Mouse (Mus musculus) R1 (cell line): Measurements from ENCODE around the gene P4htm.

Experiments used
- DNase-seq: peaks from one replicate; pipeline ENCODE4 v3.0.0-alpha.2; 2018; ENCODE audit warnings: low read depth, low spot score

The P4htm gene

DNA sequence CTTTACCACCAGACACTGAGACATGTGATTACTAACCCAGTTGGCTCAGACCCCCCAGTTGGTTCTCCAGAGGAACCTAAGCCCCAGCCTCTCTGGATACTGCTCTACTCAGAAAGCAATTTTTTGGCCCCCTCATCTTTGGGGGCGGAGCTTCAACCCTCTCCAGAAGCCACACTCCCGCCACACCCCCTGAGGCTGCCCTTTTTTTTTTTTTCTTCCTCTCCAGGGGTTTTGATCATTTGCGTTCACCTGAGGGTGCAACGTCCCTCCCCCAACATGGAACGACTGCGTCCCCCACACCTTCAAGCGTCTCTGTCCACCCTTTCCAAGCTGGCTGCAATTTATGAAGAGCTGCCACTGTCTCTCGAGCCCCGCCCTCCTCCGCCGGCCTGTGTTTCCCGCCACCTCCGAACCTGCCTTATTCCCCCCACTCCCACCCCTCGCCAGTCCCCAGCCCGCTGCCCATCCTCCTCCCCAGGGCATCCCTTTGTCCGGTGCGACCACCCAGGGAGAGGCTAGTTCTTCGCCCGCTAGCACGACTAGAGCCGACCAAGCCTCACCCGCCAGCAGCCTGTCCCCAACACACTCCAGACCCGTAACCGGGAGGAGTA, 19.4 kb downstream of the P4htm start:
- peak; percentile 64 for DNase-seq

DNA sequence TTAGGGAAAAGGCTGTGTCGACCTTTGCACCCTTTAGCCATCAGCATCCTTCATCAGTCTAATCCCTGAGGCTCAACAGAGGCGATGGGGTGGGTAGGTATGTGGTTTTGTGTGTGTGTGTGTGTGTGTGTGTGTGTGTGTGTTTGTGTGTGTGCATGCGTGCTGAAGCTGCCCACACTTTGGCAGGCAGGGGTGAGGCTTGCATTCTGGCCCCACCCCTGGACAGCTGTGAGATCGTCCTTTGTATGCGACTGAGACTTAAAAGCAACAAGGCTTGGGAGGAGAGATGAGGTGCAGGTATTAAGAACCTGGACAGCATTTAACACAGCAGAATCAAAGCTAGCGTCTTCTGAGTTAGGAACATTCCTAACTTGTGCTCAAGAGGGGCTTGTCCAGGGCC, 20.4 kb downstream of the P4htm start:
- no peak for DNase-seq

DNA sequence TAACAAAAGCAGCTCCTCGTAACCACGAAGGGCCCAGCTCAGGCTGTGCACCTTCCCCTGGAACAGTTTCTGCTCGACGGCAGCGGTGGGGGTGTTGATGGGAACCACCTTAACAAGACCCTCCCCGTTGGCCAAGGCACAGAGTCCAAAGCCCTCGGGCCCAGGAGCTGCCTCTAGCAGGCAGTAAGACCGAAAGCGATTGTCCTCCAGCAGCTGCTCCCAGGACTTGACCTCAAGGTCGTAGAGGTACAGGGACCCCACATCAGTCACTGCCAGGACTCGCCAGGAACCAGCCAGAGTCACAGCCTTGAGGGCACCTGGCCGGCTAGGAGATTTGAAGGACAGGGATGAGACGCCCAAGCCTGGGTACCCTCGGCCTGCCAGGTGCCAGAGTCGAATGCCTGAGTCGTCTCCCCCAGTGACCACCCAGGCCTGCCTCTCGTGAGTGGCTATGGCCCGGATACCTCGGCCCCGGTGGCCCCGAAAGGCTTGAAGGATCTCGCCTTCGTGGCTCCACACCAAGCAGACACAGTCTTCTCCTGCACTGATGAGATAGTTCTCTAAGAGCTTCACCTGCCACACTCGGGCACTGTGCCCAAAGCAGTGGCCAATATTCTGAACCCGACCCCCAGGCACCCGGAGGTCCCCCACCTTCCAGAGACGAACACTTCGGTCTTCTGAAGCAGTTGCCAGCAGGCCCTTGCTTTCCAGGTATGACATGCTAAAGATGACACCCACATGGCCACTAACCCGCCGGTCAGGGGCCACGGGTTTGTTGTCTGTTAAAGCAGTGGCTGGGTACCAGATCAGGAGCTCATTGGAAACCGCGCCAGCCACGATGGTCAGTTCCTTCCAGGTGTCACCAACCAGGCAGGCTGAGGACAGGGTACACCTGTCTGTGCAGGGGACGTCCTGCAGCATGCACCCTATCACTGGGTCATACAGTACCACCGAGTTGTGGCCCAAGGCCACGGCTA, 21.9 kb downstream of the P4htm start:
- no peak for DNase-seq

DNA sequence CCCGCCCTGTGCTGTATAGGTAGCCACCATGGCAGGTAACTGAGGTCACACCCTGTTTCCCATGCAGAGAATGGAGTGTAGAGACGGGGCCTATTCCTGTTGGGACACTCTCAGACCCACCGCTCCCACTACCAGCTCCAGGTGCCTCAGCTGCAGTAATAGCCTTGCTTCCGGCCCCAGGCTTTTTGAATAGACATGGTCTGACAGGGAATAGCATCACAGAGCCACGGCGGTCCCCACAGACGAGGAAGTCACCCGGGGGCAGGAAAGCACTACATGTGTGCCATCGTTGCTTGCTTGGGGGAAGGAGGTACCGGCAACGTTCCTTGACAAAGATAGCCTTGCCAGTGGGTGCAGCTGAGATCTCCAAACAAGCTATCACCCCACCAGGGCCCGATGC, 22.5 kb downstream of the P4htm start:
- DNase-seq = no peak

DNA sequence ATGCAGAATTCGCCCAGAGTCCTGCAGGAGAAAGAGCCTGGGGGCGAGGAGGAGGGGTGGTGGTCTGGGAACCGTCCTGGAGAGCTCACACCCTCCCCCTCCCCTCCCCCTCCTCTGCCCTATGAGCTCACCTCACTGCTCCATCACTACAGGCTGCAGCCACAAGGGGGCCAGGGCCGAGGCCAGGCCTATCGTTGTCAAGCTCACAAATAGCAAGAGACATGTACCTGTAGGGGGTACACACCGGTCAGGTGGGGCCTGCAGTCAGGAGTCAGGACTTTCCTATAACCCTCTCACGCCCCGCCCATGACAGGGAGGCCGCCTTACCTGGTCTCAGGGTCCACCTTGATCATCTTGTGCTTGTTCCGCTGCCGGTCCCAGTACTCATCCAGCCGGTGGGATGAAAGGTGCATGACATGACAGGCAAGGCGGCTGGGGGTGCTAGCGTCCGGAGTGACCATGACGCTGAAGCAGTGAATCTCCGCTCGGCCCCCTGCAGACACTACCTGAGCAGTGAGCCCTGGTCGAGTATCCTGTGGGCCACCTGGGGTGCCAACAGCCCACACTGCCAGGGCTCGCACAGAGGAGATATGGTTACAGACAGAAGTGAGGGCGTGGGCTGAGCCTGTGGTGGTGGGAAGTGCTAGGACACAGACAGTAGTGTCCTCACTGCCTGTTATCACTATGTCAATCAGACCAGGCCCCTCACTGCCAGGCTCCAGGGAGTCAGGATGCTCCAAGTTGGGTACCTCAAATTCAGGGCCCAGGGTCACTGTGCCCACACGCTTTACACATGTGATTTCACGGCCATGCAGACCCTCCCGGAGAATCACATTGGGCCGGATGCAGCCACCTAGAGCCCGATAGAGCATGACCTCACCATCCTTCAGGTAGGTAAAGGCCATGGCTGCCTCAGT, 23.4 kb downstream of the P4htm start:
- peak; percentile 90 for DNase-seq

DNA sequence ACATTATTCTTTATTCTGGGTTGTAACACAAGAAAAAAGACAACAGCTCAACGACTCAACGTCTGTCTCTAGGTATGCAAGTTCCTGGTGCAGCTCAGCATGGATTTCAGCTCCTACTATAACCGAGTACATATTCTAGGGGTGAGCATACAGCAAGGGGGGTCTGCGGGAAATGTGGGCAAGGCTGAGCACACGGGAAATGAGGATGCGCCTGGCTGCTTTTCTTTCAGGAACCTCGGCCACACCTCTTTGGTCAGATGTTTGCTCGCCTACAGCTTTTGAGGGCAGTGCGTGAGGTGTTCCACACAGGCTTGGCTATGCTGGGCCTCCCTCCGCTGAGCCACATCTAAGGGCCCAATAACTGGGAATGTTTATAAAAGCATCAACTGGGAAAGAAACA, 25.1 kb downstream of the P4htm start:
- DNase-seq = no peak

DNA sequence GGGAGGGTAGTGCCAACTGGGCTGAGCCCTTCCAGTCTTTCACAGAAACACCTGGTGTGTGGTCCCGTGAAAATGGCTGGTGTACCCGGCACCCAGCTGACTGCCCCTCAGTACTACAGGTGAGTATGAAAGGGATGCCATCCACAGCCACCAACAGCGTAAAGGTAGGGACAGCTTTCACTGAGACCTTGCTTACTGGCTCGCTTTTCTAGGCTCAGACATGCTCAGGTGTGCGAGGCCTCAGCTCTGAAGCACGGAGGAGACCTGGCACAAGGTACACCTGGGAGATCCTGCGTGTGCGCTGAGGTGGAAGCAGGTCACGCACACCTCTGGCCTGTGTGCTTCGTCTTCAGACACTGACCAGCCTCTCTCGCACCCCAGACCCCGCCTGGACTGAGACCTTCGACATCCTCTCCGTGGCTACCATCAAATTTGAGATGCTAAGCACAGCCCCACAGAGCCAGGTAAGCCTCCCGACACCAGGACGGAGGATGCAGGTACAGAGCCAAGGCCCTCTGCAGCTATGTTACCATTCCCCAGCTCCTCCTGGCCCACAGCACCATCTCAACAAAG, 26.0 kb downstream of the P4htm start:
- DNase-seq = no peak

DNA sequence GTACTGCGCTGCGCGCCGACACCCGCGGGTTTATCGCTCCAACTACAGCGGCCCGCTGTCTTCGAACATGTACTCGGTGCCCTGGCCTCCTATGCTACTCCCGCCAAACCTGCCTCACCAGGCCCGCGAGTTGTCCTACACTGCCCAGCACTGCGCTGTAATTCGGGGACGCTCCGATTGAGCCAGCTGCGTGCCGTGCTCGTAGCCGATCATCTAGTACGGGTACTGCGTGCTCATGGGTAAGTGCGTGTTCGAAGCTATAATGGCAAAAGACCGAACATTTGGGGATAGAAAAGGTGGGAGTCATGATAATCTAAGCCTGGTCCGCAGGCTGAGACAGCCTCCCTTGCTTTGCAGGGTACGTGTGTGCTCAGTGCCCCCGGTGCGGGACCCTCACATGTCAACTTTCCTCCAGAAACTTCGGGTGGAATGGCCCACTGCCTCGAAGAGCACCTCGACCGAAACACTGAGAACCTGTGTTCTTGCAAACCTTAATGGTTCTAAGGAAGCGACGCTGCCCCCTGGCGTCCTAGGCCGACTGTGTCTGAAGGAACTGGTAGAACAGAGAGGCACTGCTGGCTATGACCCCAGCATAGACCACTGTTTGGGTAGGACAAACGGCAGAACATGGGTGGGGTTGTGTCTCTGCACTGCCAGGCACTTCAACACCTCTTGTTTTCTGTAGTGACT, 27.1 kb downstream of the P4htm start:
- DNase-seq = peak; percentile 95

DNA sequence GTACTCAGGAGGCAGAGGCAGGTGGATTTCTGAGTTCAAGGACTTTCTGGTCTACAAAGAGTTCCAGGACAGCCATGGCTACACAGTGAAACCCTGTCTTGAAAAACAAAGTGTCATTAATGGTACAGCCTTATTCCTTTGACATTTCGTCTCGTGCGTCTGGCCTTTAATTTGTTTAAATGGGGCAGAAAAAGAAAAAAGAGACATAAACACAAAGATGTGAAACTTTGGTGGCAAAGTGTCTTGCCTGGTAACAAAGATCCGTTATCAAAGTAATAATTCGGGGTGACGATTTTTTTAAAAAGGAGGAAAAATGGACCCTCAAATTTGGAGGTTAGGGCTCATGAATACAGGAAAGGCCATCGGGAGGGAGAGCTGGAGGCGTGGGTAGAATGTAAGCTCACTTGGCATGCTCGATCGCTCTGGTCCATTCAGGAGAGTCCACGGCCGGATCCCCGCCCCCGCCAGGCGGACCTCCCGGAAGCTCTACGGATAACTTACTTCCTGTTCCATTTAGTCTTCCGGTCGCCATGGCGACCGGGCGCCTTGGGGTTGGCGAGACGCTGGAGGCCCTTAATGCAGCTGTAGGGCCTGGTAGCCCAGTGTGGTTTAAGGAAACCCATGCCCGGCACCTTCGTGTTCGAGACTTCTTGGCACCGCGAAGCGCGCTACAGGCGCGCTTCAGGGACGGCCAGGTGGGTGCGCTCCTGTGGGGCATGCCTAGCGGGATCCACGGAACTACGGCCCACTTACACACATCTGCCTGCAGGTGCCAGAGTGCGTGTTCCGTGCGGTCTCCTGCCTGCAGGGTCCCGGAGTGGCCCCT, 27.9 kb downstream of the P4htm start, which contains the start of gene Dalrd3:
TSS of gene Dalrd3 (plus strand) at position 506 of the 826 bp plus-strand sequence.
- peak; percentile 98 for DNase-seq

DNA sequence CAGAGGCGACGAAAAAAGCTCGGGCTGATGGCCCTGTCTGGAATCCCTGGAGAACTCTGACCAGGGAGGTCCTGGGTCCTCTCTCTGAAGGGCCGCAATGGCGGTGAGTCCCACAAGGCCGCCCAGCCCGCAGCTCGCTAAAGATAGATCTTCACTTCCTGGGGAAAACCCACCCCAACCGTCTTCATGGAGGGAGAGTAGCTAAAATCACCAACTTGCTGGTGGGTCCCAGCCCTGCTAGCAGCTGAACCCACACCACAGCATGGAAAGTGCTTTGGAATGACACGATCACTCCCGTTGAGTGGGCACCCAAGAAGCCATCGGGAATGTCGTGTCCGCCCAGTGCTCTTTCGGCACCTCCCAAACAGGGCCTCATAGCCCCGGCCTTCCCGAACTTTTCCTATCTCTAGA, 29.0 kb downstream of the P4htm start:
- no peak for DNase-seq

DNA sequence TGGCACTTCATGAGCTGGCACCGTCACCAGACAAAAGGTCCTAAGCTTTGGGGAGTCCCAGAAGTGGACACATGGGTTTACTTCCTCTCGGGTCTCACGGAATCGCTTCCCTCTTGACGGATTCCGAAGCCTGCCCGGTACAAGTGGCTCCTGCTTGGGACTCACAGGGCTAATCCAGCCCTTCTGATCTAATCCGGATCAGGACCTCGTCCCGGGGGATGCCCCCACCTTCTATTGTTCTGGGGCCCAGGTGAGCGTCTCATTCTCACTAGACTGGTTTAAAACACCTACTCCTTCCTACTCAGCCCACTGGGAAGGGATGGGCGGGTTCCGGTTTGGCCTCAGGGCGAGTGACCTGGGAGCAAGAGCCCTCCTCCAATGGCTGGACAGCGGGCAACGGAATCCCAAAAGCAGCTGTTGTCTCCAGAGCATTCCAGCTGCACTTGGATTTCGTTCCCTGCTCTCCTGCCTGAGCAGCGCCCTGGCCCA, 29.5 kb downstream of the P4htm start:
- peak; percentile 79 for DNase-seq

DNA sequence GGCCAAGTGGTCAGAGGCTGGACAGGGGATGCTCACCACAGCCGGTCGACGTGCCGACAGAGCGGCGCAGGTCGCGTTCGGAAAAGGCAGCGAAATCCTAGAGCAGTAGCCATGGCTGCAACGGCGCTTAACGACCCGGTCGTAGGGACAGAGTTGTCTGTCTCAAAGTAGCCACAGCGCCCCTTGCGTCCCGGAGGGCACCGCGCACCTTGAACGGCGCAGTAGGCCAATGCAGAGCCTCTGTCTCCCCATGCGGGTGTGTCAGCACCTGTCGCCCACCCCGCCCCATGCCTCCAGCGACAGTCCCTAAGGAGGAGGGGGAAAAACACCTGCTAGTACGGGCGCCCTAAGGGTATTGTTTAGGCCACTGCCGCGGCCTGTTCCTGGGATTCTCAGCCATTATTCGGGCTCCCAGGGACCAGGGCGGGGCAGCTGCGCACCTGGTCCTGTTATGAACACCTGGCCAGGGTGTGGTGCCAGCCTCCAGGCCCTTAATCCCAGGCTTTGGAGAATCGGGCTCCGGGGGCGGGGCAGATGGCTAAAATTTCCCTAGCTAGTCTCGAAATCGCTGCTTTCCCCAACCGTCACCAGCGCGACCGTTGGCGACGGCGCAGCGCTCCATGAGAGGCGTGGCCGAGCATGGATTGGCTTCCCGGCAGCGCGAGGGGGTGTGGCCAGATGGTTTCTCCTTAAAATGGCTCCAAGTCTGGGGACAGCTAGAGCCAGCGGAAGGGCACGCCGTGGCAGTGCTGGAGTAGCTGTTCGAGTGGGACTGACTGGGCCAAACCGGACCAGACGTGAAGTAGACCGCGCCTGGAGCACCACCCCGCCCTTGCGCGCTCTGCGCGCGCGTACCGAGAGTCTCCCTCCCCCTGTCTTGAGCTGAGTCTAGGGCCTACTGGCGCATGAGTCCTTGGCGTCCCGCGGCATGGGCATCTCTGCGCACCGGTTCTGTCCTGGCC, 30.4 kb downstream of the P4htm start, which contains the start of gene Ndufaf3:
TSS of gene Ndufaf3 (minus strand) at position 620 of the 962 bp plus-strand sequence.
- DNase-seq = peak; percentile 96

DNA sequence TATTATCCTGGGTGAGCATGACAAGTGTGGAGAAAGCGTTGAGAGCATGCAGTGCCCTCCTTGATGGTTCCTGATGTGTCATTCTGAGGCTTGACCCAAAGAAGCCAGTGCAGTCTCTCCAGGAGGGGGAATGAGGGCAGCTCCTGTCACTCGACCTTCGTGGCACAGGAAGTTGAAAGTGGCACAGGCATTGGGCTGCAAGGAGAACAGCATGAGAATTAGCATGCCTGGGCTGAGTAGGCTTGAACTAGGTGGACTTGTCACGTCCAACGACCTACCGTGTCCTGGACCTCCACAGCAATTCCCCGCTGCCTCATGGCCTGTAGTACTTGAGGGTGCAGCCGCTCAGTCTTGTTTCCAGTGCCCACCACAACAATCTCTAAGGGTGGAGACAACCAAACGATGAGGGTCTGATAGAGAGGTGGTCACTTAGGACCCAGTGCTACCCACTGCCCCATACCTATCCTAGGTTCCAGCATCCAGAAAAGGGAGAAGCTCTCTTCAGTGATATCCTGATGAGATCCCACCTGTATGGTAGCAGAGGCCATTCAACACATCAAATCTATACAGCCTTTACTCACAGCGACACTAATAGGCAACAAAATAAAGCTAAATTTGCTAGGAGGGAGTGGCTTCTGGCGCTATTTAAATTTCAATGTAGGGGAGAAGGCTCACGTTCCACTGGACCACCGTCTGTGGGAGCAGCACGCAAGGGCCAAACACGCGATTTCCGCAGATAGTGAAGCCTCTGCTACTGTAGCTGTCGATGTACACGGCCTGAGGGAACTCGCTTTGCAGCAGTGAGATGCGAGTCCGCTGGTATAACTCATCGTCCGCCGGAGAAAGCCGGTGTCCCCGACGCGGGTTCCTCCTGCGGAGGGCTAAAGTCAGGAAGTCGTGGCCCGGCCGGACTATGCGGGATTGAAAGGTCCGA, 31.3 kb downstream of the P4htm start:
- DNase-seq = no peak

DNA sequence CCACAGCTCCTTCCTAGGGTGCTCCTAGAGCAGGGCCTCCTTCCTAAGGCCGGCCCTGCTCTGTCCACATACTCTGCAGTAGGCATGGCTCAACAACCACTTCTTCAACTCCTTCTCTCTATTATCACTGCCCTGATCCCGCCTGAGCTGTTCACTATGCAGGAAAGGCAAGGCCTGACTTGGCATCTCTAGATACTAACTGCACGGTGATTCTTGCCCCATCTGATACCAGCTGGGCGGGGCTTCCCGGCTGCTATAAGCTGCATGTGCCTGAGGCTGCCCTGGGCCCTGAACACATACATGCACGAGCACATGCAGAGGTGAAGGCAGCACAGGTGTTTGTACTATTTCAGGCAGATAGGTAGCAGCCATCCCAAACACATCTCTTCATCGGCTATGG, 33.3 kb downstream of the P4htm start:
- DNase-seq = no peak

DNA sequence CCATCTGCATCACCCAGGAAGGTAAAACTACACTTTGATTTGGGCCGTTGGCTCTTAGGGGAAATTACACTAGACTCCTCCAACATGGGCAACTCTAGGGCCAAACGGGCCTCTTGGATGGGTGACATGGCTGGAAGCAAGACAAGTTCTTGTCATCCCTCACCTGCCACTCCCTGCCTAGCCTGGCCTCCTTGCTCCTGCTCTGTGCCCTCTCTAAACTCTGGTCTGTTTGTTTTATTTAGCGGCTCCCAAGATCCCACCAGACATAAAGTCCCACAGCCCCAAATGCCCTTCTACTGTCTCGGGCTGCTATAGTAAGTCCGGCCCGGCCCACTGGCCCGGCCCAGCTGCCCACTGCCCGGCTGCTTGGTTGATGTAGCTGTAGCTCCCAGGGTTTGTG, 33.8 kb downstream of the P4htm start:
- DNase-seq = no peak

DNA sequence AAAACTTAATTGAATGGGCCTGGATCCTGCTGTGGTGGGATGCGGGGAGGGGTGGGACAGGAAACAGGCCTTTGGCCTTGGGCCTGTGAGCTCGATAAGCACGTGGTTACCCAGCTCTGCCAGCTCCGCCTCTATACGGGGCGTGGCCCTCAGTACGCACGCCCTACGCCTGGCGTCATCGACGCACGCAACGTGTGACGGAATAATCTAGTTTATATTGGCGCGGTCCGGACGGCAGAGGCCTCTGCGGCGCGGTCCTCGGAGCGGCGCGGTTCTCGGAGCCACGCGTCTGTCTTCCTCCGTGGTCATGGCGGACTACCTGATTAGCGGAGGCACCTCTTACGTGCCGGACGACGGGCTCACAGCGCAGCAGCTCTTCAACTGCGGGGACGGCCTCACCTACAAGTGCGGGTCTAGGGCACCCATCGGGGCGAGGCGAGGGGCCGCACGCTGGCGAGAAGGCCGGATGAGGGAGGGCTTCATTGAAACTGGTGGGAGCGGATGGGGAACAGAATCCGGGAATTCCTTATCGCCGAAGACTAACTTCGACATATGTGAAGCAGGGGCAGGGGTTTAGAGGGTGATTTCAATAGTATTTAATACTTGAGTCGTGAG, 37.1 kb downstream of the P4htm start, which contains the start of gene Impdh2:
TSS of gene Impdh2 (plus strand) at position 60 of the 615 bp plus-strand sequence.
- peak; percentile 99 for DNase-seq

DNA sequence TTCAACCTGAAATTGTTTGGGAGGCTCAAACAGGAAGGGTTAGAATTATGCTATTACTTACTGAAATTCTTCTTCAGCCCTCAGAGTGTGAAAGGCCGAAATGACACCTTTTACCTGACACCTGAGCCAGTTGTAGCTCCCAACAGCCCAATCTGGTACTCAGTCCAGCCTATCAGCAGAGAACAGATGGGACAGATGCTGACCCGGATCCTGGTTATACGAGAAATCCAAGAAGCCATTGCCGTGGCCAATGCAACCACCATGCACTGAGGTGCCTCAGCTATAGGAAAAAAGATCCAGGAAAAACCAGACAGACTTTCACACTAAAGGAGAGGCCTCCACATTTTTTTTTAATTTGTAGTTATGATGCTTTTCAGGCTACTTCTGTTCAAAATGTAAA, 38.3 kb downstream of the P4htm start:
- DNase-seq = no peak
